Mouse (Mus musculus) adrenal gland, adult 8-10 months (tissue): ENCODE measurements around the gene Ogfr. TPM values are rescaled to one million over a fixed set of nuclear protein-coding genes. Genes with fewer than 3 reads are reported as not detected.

Experiments used
- DNase-seq: peaks from one replicate; pipeline ENCODE4 v3.0.0; 2022
- total RNA-seq, 4 experiments: library from RNA; stranded (reverse); gene quantifications; 2 replicates each; pipeline ENCODE4 v1.2.4; 2022

The Ogfr gene
- total RNA-seq, 4 experiments from 2014 or later, result 36.1 to 41.6 (median 40.6) TPM

GRCm38 (mm10) chr2:180604781-180605180, 15.7 kb downstream of the Ogfr start:
- no peak for DNase-seq

GRCm38 (mm10) chr2:180610283-180610682, 21.2 kb downstream of the Ogfr start:
- no peak for DNase-seq

GRCm38 (mm10) chr2:180611882-180612281, 22.8 kb downstream of the Ogfr start:
- DNase-seq, result no peak

- no peak for DNase-seq
Observed at GRCm38 (mm10) chr2:180641576-180642554, 52.8 kb downstream of the Ogfr start.

- no peak for DNase-seq
Observed at GRCm38 (mm10) chr2:180642555-180643260, 53.7 kb downstream of the Ogfr start, which contains the start of gene Tcfl5. Gene Tcfl5, minus strand, starts transcription at chr2:180642708.

- DNase-seq, result no peak
Observed at GRCm38 (mm10) chr2:180643626-180644025, 54.6 kb downstream of the Ogfr start.

Other genes with a start within 250 kb of the Ogfr start
- gene Slco4a1, start 133.0 kb upstream of the Ogfr start, total RNA-seq, result under 1 TPM in 3 of 4 experiments, not detected in 1; 0.67 to 0.81 (median 0.73) TPM
- not detected for gene Ntsr1, start 89.3 kb upstream of the Ogfr start, total RNA-seq
- 10 to 100 TPM; 16.1 to 23.9 (median 20.1) TPM for gene Mrgbp, start 7.9 kb upstream of the Ogfr start, total RNA-seq
- under 1 TPM in 3 of 4 experiments, not detected in 1; 0.22 to 0.40 (median 0.35) TPM for gene Col9a3, start 8.5 kb downstream of the Ogfr start, total RNA-seq
- not detected for gene Tcfl5, start 53.5 kb downstream of the Ogfr start, total RNA-seq
- gene Dido1, start 120.8 kb downstream of the Ogfr start, total RNA-seq, result 10 to 100 TPM; 41.3 to 60.8 (median 49.4) TPM
- 10 to 100 TPM; 58.4 to 65.5 (median 64.0) TPM for gene Gid8, start 120.9 kb downstream of the Ogfr start, total RNA-seq
- 1 to 10 TPM in 2 of 4 experiments, under 1 TPM in 2; 0.81 to 2.3 (median 1.1) TPM for gene Slc17a9, start 136.0 kb downstream of the Ogfr start, total RNA-seq
- gene Bhlhe23, start 187.7 kb downstream of the Ogfr start, total RNA-seq, result not detected